Mouse (Mus musculus) liver, embryonic 14.5 days (tissue): ENCODE data around the gene Slc41a3. TPM values are rescaled to one million over a fixed set of nuclear protein-coding genes. Genes with fewer than 3 reads are reported as not detected.

Source experiments
- ATAC-seq: fragments of 200-750 bp; cut with Nextera tagmentation; 2 replicates; pipeline ENCODE4 v1.8.0; 2017; ENCODE audit warnings: moderate number of reproducible peaks, mild to moderate bottlenecking, moderate library complexity; ENCODE audit not compliant: insufficient read depth
- DNase-seq, 3 experiments: peaks; one replicate each; pipeline ENCODE4 v3.0.0-alpha.2; 2012 to 2013; ENCODE audit warnings: low read depth in 3 of 3, low spot score in 3 of 3
- H3K27ac ChIP-seq: fragments of 300-500 bp; sonication (generic); 2 replicates; pipeline ENCODE4 v1.5.1; 2014; ENCODE audit warnings: moderate library complexity, mild to moderate bottlenecking, control low read depth, inconsistent platforms
- H3K27me3 ChIP-seq: fragments of 300-500 bp; sonication (generic); 2 replicates; pipeline ENCODE4 v1.6.1; 2014; ENCODE audit warnings: mild to moderate bottlenecking, low read length, moderate library complexity; ENCODE audit not compliant: control insufficient read depth, insufficient read depth
- H3K36me3 ChIP-seq: fragments of 300-500 bp; sonication (generic); replicated peaks from 2 replicates; pipeline ENCODE4 v1.6.1; 2014; ENCODE audit warnings: low read depth; ENCODE audit not compliant: control insufficient read depth, insufficient read depth
- H3K4me1 ChIP-seq, 2 experiments: fragments of 200-500 bp in 1 of 2; fragments of 300-500 bp in 1 of 2; sonication (generic) in 1 of 2; replicated peaks; 2 replicates each; pipeline ENCODE4 v1.6.1; 2012 to 2014; ENCODE audit warnings: antibody characterized with exemption in 1 of 2, inconsistent platforms in 1 of 2, low read length in 1 of 2; ENCODE audit not compliant: control insufficient read depth in 2 of 2, insufficient read depth in 2 of 2
- H3K4me2 ChIP-seq: fragments of 300-500 bp; sonication (generic); 2 replicates; pipeline ENCODE4 v1.6.1; 2014; ENCODE audit warnings: low read depth, mild to moderate bottlenecking, control low read depth, moderate library complexity
- H3K4me3 ChIP-seq, 2 experiments: fragments of 200-500 bp in 1 of 2; fragments of 300-500 bp in 1 of 2; sonication (generic) in 1 of 2; 2 replicates each; pipeline ENCODE4 v1.5.1; 2012 to 2014; ENCODE audit warnings: low read depth in 2 of 2, low read length in 2 of 2, mild to moderate bottlenecking in 2 of 2, control low read depth in 1 of 2, inconsistent platforms in 1 of 2, moderate library complexity in 1 of 2; ENCODE audit not compliant: insufficient read depth in 1 of 2
- H3K9ac ChIP-seq: fragments of 300-500 bp; sonication (generic); replicated peaks from 2 replicates; pipeline ENCODE4 v1.6.1; 2014; ENCODE audit warnings: mild to moderate bottlenecking, control low read depth, moderate library complexity
- H3K9me3 ChIP-seq: fragments of 300-500 bp; sonication (generic); 2 replicates; pipeline ENCODE4 v1.6.1; 2016; ENCODE audit warnings: low read length, mixed read lengths; ENCODE audit not compliant: control insufficient read depth
- CTCF ChIP-seq: IDR thresholded peaks from 2 replicates; pipeline ENCODE4 v1.5.1; 2016; ENCODE audit warnings: antibody characterized with exemption, low read depth, control low read depth
- EP300 ChIP-seq: IDR thresholded peaks from 2 replicates; pipeline ENCODE4 v1.6.1; 2016; ENCODE audit warnings: antibody characterized with exemption, low read depth
- WGBS: fragments of 180-500 bp; shearing (Covaris S2); extraction: QIAGEN DNeasy Blood & Tissue Kit; methylation state at CpG from one replicate; pipeline ENCODE4 v1.1.7; 2014; ENCODE audit not compliant: insufficient replicate concordance; 5-methylcytosine and 5-hydroxymethylcytosine counted together
- polyA plus RNA-seq, 2 experiments: library from polyadenylated mRNA; depleted of rRNA in 1 of 2; stranded (reverse) in 1 of 2; unstranded in 1 of 2; fragments of >200 nt; fragmentation: Nextera tagmentation in 1 of 2; extraction: Ambion mirVana in 1 of 2; gene quantifications; 2 replicates each; pipeline versions ENCODE4 v1.2.1 to v1.2.3; 2012 to 2014

The Slc41a3 gene
- polyA plus RNA-seq, 2 experiments = 23.5 to 27.6 TPM

DNA sequence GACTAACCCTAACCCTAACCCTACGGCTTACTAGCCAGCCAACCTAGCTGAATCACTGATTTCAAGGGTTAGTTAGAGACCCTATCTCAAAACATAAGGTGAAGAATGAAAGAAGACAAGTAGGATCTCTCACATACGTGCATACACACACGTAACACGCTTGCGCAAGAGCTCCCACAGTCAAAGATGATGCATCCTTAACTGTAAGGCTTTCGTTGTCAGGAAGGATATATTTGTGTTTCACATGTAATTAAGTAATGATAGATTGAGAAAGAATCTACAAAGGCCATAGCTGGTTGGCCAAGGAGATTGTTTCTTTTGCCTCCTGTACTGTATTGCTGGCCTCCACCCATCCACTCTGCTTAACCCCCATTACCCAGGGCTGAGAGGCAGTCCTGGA is 83.5 kb downstream of the Slc41a3 start:
- Histone ChIP-seq H3K27me3 (no peaks in the 10 kb centered on the region), H3K4me1 (no peaks in the 10 kb centered on the region; a peak in 1 of 4 replicates), H3K4me2 (no peak overlapping the region), H3K9ac (no peak overlapping the region), H3K9me3 (no peaks in the 10 kb centered on the region), H3K36me3 (peaks cover 19% of the 10 kb centered on the region), H3K27ac (no peak overlapping the region), H3K4me3 (no peak overlapping the region)
- TF ChIP-seq CTCF (no peak), EP300 (no peak)
- WGBS = 86% methylated on average over 6 of the region's 6 CpGs
- no peak for ATAC-seq
- DNase-seq = no peak

GRCm38 (mm10) chr6:90688742-90689141 is 84.2 kb downstream of the Slc41a3 start:
- WGBS = 40% methylated on average over 3 of the region's 3 CpGs

DNA sequence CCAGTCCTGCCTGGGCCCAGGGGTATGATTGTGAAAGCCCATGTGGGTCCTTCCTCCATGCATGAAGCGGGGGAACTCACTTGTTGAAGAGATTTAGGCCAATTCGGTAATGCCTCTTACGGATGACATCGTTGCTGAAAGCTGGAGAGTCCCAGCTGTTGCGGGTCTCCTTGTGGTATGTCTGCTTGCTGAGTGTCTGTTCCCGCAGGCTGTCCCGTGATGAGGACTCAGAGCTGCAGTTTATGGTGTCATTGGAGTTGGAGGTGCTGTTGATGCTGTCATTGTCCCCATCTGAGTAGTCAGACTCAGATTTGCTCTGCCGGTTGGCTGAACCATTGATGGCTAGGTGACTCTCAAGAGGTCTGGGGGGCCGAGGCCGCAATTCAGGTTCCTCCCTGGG is 85.0 kb downstream of the Slc41a3 start:
- Histone ChIP-seq H3K4me1 (no peaks in the 10 kb centered on the region), H3K4me2 (no peak overlapping the region), H3K9ac (no peak overlapping the region), H3K4me3 (no peak overlapping the region), H3K27ac (no peak overlapping the region), H3K36me3 (peaks cover 19% of the 10 kb centered on the region), H3K9me3 (no peaks in the 10 kb centered on the region), H3K27me3 (no peaks in the 10 kb centered on the region)
- WGBS = 89% methylated on average over 10 of the region's 10 CpGs
- no peak for ATAC-seq
- TF ChIP-seq EP300 (no peak), CTCF (no peak)
- no peak for DNase-seq

More at GRCm38 (mm10) chr6:90688742-90689141, 84.2 kb downstream of the Slc41a3 start:
- Histone ChIP-seq H3K36me3 (peaks cover 19% of the 10 kb centered on the region), H3K27ac (no peak overlapping the region), H3K9me3 (no peaks in the 10 kb centered on the region), H3K9ac (no peak overlapping the region), H3K4me2 (no peak overlapping the region), H3K4me3 (no peak overlapping the region), H3K4me1 (no peaks in the 10 kb centered on the region; a peak in 1 of 4 replicates), H3K27me3 (no peaks in the 10 kb centered on the region)
- ATAC-seq (no peak), DNase-seq (no peak)
- no peak for TF ChIP-seq EP300
- TF ChIP-seq CTCF = no peak

GRCm38 (mm10) chr6:90691935-90692334 is 87.4 kb downstream of the Slc41a3 start:
- Histone ChIP-seq H3K9me3 (no peaks in the 10 kb centered on the region), H3K4me1 (no peaks in the 10 kb centered on the region), H3K4me3 (no peak overlapping the region), H3K27ac (no peak overlapping the region), H3K36me3 (peaks cover 19% of the 10 kb centered on the region), H3K27me3 (no peaks in the 10 kb centered on the region), H3K9ac (no peak overlapping the region), H3K4me2 (no peak overlapping the region)
- no peak for TF ChIP-seq CTCF
- no peak for ATAC-seq
- DNase-seq = no peak
- whole genome bisulfite sequencing = 73% methylated on average over 2 of the region's 2 CpGs

DNA sequence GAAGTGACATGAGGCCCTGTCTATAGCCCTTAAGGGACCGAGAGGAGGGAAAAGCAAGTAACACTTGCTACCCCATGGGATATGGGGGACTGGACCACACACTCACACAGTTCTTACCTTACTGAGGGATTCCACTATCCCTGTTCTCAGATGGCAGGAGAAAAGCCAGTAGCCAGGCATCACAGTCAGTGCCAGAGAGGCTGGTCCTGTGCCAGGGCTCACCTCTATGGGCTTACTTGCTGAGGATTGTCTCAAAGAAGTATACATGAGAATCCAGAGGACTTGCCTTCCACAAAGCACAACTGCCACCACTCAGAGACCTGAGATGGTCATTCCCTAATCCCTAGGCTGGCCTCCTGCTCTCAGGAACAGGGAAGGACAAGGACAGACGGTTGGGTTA is 87.9 kb downstream of the Slc41a3 start:
- peaks cover 19% of the 10 kb centered on the region for H3K36me3 ChIP-seq
- no peak for ATAC-seq
- 66% methylated on average over 2 of the region's 2 CpGs for WGBS

More for the DNA sequence above, 87.9 kb downstream of the Slc41a3 start:
- DNase-seq = no peak
- Histone ChIP-seq H3K4me3 (no peak overlapping the region), H3K27me3 (no peaks in the 10 kb centered on the region), H3K27ac (no peak overlapping the region), H3K9ac (no peak overlapping the region), H3K4me2 (no peak overlapping the region), H3K4me1 (no peaks in the 10 kb centered on the region), H3K9me3 (no peaks in the 10 kb centered on the region)
- TF ChIP-seq CTCF (no peak), EP300 (no peak)
